Mouse (Mus musculus) B cell, adult 62 days (primary cell): ENCODE results near the gene Hs1bp3. TPM values are rescaled to one million over a fixed set of nuclear protein-coding genes. Genes with fewer than 3 reads are reported as not detected.

ENCODE experiments used
- total RNA-seq: library from RNA; stranded (reverse); gene quantifications from 4 replicates; pipeline ENCODE4 v1.2.4, GENCODE M21; 2023

Hs1bp3 gene
- 9.8 to 12.0 TPM (median 10.6 TPM) in 4 replicates for total RNA-seq

GRCm38 (mm10) chr12:8313270-8313771 lies at the start of gene Hs1bp3:
Hs1bp3 (plus strand) TSS chr12:8313432.

GRCm38 (mm10) chr12:8301841-8302431 lies 11.3 kb upstream of the Hs1bp3 start, which contains the start of gene Gdf7:
Gdf7 (minus strand) TSS chr12:8301954.

Other genes with a start within 250 kb of the Hs1bp3 start
- 34.9 to 37.8 TPM (median 37.1 TPM) in 4 replicates for gene Ldah, start 105.3 kb upstream of the Hs1bp3 start, total RNA-seq
- gene Gdf7, start 11.5 kb upstream of the Hs1bp3 start, total RNA-seq: not detected in 4 replicates
- 747 to 813 TPM (median 781 TPM) in 4 replicates for gene Rhob, start 186.6 kb downstream of the Hs1bp3 start, total RNA-seq